9 mouse cellular contexts compared by ENCODE assay signal in the genomic region with DNA sequence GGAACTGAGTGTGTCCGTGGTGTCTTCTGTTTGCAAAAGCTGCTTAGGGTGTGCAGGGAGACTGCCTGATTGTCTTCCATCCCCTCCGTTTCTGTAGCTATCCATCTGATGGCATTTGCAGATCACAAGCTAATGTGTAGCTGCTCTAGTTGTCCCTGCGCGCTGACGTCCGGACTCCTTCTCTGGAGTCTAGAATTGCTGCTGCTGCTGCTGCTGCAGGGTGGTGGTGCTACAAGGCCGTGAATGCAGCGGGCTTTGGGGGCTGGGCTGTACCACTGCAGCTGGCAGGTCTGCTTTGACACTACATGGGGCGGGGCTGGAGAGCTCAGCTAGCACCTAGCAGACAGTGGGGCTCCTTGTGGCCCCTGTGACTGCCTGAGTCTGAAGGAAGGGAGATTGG. TPM values are rescaled to one million over a fixed set of nuclear protein-coding genes. Genes with fewer than 3 reads are reported as not detected.
DNase-seq lines count a peak whose midpoint lies in the region; ATAC-seq and TF ChIP-seq lines count a peak whose summit lies in the region.
"Had no signal": no experiment of that assay in that cellular context is flagged by ENCODE, and none has a peak within 500 bp of the region (broad histone marks: within the 10 kb centered on the region; RNA-seq: fewer than 3 reads in every experiment).

No protein-coding gene starts in this region.

- H3K36me3 ChIP-seq in forebrain, embryonic 12.5 days (replicated peaks): no peaks in the 10 kb centered on the region
- H3K36me3 ChIP-seq in midbrain, postnatal 0 days (ENCODE audit: insufficient read depth, low read length): no peaks in the 10 kb centered on the region

- peaks cover 21% of the 10 kb centered on the region for H3K4me1 ChIP-seq in forebrain, embryonic 12.5 days
- H3K4me1 ChIP-seq in midbrain, postnatal 0 days (ENCODE audit: insufficient read depth, low read length): no peaks in the 10 kb centered on the region

- H3K9me3 ChIP-seq in forebrain, embryonic 12.5 days: no peaks in the 10 kb centered on the region
- H3K9me3 ChIP-seq in midbrain, postnatal 0 days (ENCODE audit: low read length): no peaks in the 10 kb centered on the region

- peak overlapping the region; percentile 17 for H3K4me3 ChIP-seq in forebrain, embryonic 12.5 days (replicated peaks)
- peak overlapping the region; percentile 78 for H3K4me3 ChIP-seq in midbrain, postnatal 0 days (ENCODE audit: low read depth, low read length)

- peak overlapping the region; percentile 13; the same call in 1 of the 2 replicates for H3K9ac ChIP-seq in forebrain, embryonic 12.5 days
- peak overlapping the region; percentile 88 for H3K9ac ChIP-seq in midbrain, postnatal 0 days (replicated peaks; ENCODE audit: low read length, poor library complexity, severe bottlenecking)

- H3K27ac ChIP-seq in forebrain, embryonic 12.5 days: 0 out of 2 replicates have a peak overlapping the region, but pooled peaks have one; percentile 33
- peak overlapping the region; percentile 92 for H3K27ac ChIP-seq in midbrain, postnatal 0 days (ENCODE audit: low read depth, low read length)

- H3K27me3 ChIP-seq in forebrain, embryonic 12.5 days: peaks cover 29% of the 10 kb centered on the region
- H3K27me3 ChIP-seq in midbrain, postnatal 0 days (ENCODE audit: insufficient read depth, low read length): no peaks in the 10 kb centered on the region

- ATAC-seq in forebrain, embryonic 12.5 days (ENCODE audit: low FRiP score): peak; percentile 50
- peak; percentile 80 for ATAC-seq in midbrain, postnatal 0 days (ENCODE audit: low FRiP score)

- WGBS in forebrain, embryonic 12.5 days: under 1% methylated on average over 9 of the region's 9 CpGs
- 2% methylated on average over 9 of the region's 9 CpGs for WGBS in midbrain, postnatal 0 days

- TF ChIP-seq CTCF in midbrain, postnatal 0 days (IDR thresholded peaks at IDR 0.05): peak; percentile 86

- H3K4me2 ChIP-seq in forebrain, embryonic 12.5 days: peak overlapping the region; percentile 19
- peak overlapping the region; percentile 60 for H3K4me2 ChIP-seq in midbrain, postnatal 0 days (ENCODE audit: low read depth, low read length, poor library complexity, severe bottlenecking)

- peak; percentile 79 for DNase-seq in layer of hippocampus, adult 11-12 months (ENCODE audit: low spot score)
- DNase-seq in layer of hippocampus, adult 9-10 months (ENCODE audit: low spot score): no peak
- peak; percentile 65 to 83 for DNase-seq in layer of hippocampus, postnatal 10 days (ENCODE audit: low spot score in 2 of 2)
- peak; percentile 92 for DNase-seq in midbrain, postnatal 0 days (ENCODE audit: low spot score)
- DNase-seq in spleen, adult 18-20 months: no peak
- DNase-seq in c-Kit-positive CD71-positive TER-119-positive erythroid progenitor cells, embryonic 14.5 days (ENCODE audit: low spot score): no peak
- no peak for DNase-seq in urinary bladder, postnatal 10 days (ENCODE audit: low spot score)

RNA-seq across cellular contexts. Expression of gene Lrfn5, which starts 3.2 kb away (rescaled TPM):
- 10.4 and 13.9 TPM in 2 replicates for polyA plus RNA-seq in forebrain, embryonic 12.5 days (2016; fragmentation: Nextera tagmentation; extraction: Ambion mirVana)
- total RNA-seq in layer of hippocampus, postnatal 10 days (2021): 100 to 1,000 TPM; 113 to 119 TPM
- total RNA-seq in midbrain, postnatal 0 days (2014; rRNA removed): 131 and 148 TPM in 2 replicates
- 82.8 and 95.9 TPM in 2 replicates for polyA plus RNA-seq in midbrain, postnatal 0 days (2015; fragmentation: Nextera tagmentation; extraction: Ambion mirVana)
- total RNA-seq: liver, adult 2 months had no signal
- polyA plus RNA-seq: liver, adult 2 months had no signal

Comparison
In these comparisons a context has a peak if more than half of its experiments do, and no peak if none do; other contexts are left out.
1. DNase-seq: peak in layer of hippocampus, adult 11-12 months (single experiment), layer of hippocampus, postnatal 10 days (2 of 2) and midbrain, postnatal 0 days (single experiment); none in layer of hippocampus, adult 9-10 months (single experiment), spleen, adult 18-20 months (0 of 2), c-Kit-positive CD71-positive TER-119-positive erythroid progenitor cells, embryonic 14.5 days (single experiment) and urinary bladder, postnatal 10 days (single experiment).